Mouse (Mus musculus): Measurements from ENCODE around the gene Heatr5a. TPM values are rescaled to one million over a fixed set of nuclear protein-coding genes. Genes with fewer than 3 reads are reported as not detected.

Gene Heatr5a
- total RNA-seq, 1 experiment, result 20.9 TPM

DNA sequence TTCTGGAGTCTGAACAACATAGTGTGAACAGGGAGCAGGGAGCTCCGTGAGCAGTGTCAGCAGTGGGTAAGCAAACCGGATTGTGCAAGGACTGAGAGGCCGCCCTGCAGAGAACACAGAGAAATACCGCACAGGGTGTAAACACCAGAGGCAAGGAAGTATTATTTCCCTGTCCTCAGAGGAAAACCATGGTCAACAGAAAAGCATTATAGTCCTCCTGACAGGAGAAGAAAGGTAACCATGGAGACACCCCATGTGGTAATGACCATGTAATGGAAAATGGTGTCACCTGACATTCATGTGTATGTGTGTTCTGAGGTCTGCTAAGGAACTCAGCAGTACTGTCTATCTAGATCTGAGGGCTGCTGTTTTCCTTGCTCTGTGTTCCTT, 105.3 kb downstream of the Heatr5a start:
- Histone ChIP-seq H3K4me3 (ENCODE audit: insufficient read depth in 1 of 2, low read depth in 1 of 2, low read length in 2 of 2, poor library complexity in 1 of 2, severe bottlenecking in 1 of 2) (no peak overlapping the region), H3K9me3 (ENCODE audit: control insufficient read depth, insufficient read depth, low read depth, low read length) (no peaks in the 10 kb centered on the region; the same call in 1 of the 2 replicates), H3K9ac (ENCODE audit: insufficient read depth, low read depth, low read length, poor library complexity, severe bottlenecking) (no peak overlapping the region), H3K4me1 (ENCODE audit: control insufficient read depth in 2 of 2, insufficient read depth in 2 of 2, low read length in 2 of 2, poor library complexity in 1 of 2) (peaks cover 0 to 3% of the 10 kb centered on the region in 2 experiments; a peak in 1 of 4 replicates), H3K27ac (ENCODE audit: insufficient read depth, low read depth, low read length, poor library complexity, severe bottlenecking) (no peak overlapping the region), H3K36me3 (ENCODE audit: control insufficient read depth, insufficient read depth, low read length, poor library complexity, severe bottlenecking) (no peaks in the 10 kb centered on the region)
- TF ChIP-seq MAFK (IDR thresholded peaks at IDR 0.05; ENCODE audit: insufficient read depth, low read depth, low read length), result no peak
- TF ChIP-seq ZC3H11A (IDR thresholded peaks at IDR 0.05; ENCODE audit: borderline replicate concordance, low read depth, low read length), result no peak
- no peak for TF ChIP-seq ZNF384 (IDR thresholded peaks at IDR 0.05; ENCODE audit: low read depth, low read length)
- no peak for TF ChIP-seq CHD2 (IDR thresholded peaks at IDR 0.05; ENCODE audit: low read depth, low read length)
- no peak for TF ChIP-seq HCFC1 (IDR thresholded peaks at IDR 0.05; ENCODE audit: borderline replicate concordance, insufficient read depth, low read length)
- in situ Hi-C loops (cut with MboI; ENCODE audit: low sequenced_read_pairs in 2 of 2, unreplicated experiment in 2 of 2), result no loop called here
- DNase-seq (ENCODE audit: low read depth, low spot score), result no peak

- in situ Hi-C loops (cut with MboI; ENCODE audit: low sequenced_read_pairs in 2 of 2, unreplicated experiment in 2 of 2), result no loop called here
- Histone ChIP-seq H3K36me3 (ENCODE audit: control insufficient read depth, insufficient read depth, low read length, poor library complexity, severe bottlenecking) (no peaks in the 10 kb centered on the region), H3K9me3 (ENCODE audit: control insufficient read depth, insufficient read depth, low read depth, low read length) (no peaks in the 10 kb centered on the region; the same call in 1 of the 2 replicates), H3K4me3 (ENCODE audit: insufficient read depth in 1 of 2, low read depth in 1 of 2, low read length in 2 of 2, poor library complexity in 1 of 2, severe bottlenecking in 1 of 2) (no peak overlapping the region), H3K4me1 (ENCODE audit: control insufficient read depth in 2 of 2, insufficient read depth in 2 of 2, low read length in 2 of 2, poor library complexity in 1 of 2) (peaks cover 0 to 3% of the 10 kb centered on the region in 2 experiments; a peak in 1 of 4 replicates), H3K27ac (ENCODE audit: insufficient read depth, low read depth, low read length, poor library complexity, severe bottlenecking) (no peak overlapping the region), H3K9ac (ENCODE audit: insufficient read depth, low read depth, low read length, poor library complexity, severe bottlenecking) (no peak overlapping the region)
- no peak for DNase-seq (ENCODE audit: low read depth, low spot score)
- TF ChIP-seq HCFC1 (IDR thresholded peaks at IDR 0.05; ENCODE audit: borderline replicate concordance, insufficient read depth, low read length), result no peak
- no peak for TF ChIP-seq ZNF384 (IDR thresholded peaks at IDR 0.05; ENCODE audit: low read depth, low read length)
- no peak for TF ChIP-seq ZC3H11A (IDR thresholded peaks at IDR 0.05; ENCODE audit: borderline replicate concordance, low read depth, low read length)
- no peak for TF ChIP-seq CHD2 (IDR thresholded peaks at IDR 0.05; ENCODE audit: low read depth, low read length)
- TF ChIP-seq MAFK (IDR thresholded peaks at IDR 0.05; ENCODE audit: insufficient read depth, low read depth, low read length), result no peak
Observed at GRCm38 (mm10) chr12:51865061-51865789, 105.9 kb downstream of the Heatr5a start.

DNA sequence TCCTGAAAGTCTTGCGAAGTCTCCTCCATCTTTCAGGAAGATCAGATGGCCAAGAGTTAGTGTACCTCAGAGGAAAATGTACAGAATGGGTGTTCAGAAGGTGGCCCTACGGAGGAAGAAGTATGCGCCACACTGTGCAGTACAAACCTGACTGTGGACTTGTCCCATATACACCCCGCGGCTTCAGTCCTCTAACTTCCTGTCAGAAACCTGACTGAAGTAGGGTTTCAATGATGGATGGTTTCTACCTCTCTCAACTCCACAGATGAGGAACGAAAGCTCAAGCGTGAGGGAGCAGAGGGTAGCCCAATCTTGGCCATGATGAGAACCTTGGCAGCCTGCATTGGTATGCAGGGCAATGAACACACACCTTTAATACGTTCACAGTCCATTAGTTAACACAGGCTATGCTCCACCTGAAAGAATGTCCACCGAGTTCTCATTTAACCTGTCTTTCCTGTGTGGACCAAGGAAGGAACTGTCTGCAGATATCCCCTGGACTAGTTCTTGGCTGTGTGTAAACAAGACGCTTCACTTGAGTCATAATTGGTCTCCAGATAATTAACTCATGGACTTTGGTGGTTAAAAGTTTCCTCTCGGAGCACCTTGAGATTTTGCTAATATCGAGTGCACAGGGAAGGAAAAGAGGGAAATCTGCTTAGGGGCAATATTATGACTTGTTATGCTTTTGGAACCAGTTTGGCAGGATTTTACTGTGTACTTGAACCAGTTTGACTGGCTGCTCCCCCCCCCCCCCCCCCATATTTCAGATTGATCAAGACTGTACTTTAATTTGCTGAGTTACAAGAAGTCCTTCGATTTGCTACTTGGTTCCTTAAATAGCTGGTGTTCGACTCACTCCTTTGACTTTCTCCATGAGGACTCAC, 107.8 kb downstream of the Heatr5a start:
- in situ Hi-C loops (cut with MboI; ENCODE audit: low sequenced_read_pairs in 2 of 2, unreplicated experiment in 2 of 2), result no loop called here
- H3K9me3 ChIP-seq (ENCODE audit: control insufficient read depth, insufficient read depth, low read depth, low read length), result no peaks in the 10 kb centered on the region

GRCm38 (mm10) chr12:51858134-51859028, 112.7 kb downstream of the Heatr5a start:
- Histone ChIP-seq H3K27ac (ENCODE audit: insufficient read depth, low read depth, low read length, poor library complexity, severe bottlenecking) (peak overlapping the region; percentile 77; the same call in 1 of the 2 replicates), H3K9ac (ENCODE audit: insufficient read depth, low read depth, low read length, poor library complexity, severe bottlenecking) (no peak overlapping the region; the same call in 1 of the 2 replicates), H3K36me3 (ENCODE audit: control insufficient read depth, insufficient read depth, low read length, poor library complexity, severe bottlenecking) (no peaks in the 10 kb centered on the region), H3K9me3 (ENCODE audit: control insufficient read depth, insufficient read depth, low read depth, low read length) (no peaks in the 10 kb centered on the region), H3K4me1 (ENCODE audit: control insufficient read depth in 2 of 2, insufficient read depth in 2 of 2, low read length in 2 of 2, poor library complexity in 1 of 2) (peaks cover 5 to 10% of the 10 kb centered on the region in 2 experiments; a peak in 3 of 4 replicates), H3K4me3 (ENCODE audit: insufficient read depth in 1 of 2, low read depth in 1 of 2, low read length in 2 of 2, poor library complexity in 1 of 2, severe bottlenecking in 1 of 2) (peak overlapping the region; percentile 17 to 58; a peak in 3 of 4 replicates)
- in situ Hi-C loops (cut with MboI; ENCODE audit: low sequenced_read_pairs in 2 of 2, unreplicated experiment in 2 of 2), result no loop called here
- DNase-seq (ENCODE audit: low read depth, low spot score), result peak; percentile 47
- TF ChIP-seq HCFC1 (IDR thresholded peaks at IDR 0.05; ENCODE audit: borderline replicate concordance, insufficient read depth, low read length) (peak; percentile 73; the same call in 1 of the 2 replicates), MAFK (IDR thresholded peaks at IDR 0.05; ENCODE audit: insufficient read depth, low read depth, low read length) (no peak)

More for the DNA sequence above, 107.8 kb downstream of the Heatr5a start:
- H3K4me1 ChIP-seq (ENCODE audit: control insufficient read depth in 2 of 2, insufficient read depth in 2 of 2, low read length in 2 of 2, poor library complexity in 1 of 2), result peaks cover 2 to 8% of the 10 kb centered on the region in 2 experiments; a peak in 3 of 4 replicates
- DNase-seq (ENCODE audit: low read depth, low spot score), result no peak
- TF ChIP-seq CHD2 (IDR thresholded peaks at IDR 0.05; ENCODE audit: low read depth, low read length), result no peak
- no peak for TF ChIP-seq ZNF384 (IDR thresholded peaks at IDR 0.05; ENCODE audit: low read depth, low read length)
- no peak for TF ChIP-seq ZC3H11A (IDR thresholded peaks at IDR 0.05; ENCODE audit: borderline replicate concordance, low read depth, low read length)
- no peak for TF ChIP-seq HCFC1 (IDR thresholded peaks at IDR 0.05; ENCODE audit: borderline replicate concordance, insufficient read depth, low read length)
- no peak for TF ChIP-seq MAFK (IDR thresholded peaks at IDR 0.05; ENCODE audit: insufficient read depth, low read depth, low read length)
- no peak overlapping the region for H3K9ac ChIP-seq (ENCODE audit: insufficient read depth, low read depth, low read length, poor library complexity, severe bottlenecking)
- no peaks in the 10 kb centered on the region for H3K36me3 ChIP-seq (ENCODE audit: control insufficient read depth, insufficient read depth, low read length, poor library complexity, severe bottlenecking)
- no peak overlapping the region for H3K4me3 ChIP-seq (ENCODE audit: insufficient read depth in 1 of 2, low read depth in 1 of 2, low read length in 2 of 2, poor library complexity in 1 of 2, severe bottlenecking in 1 of 2)
- H3K27ac ChIP-seq (ENCODE audit: insufficient read depth, low read depth, low read length, poor library complexity, severe bottlenecking), result no peak overlapping the region
